Mouse (Mus musculus): ENCODE data around the gene Sptssa. TPM values are rescaled to one million over a fixed set of nuclear protein-coding genes. Genes with fewer than 3 reads are reported as not detected.

Gene Sptssa
- polyA plus RNA-seq (2014; fragmentation: Illumina TruSeq; extraction: RNeasy Lipid Tissue Mini Kit (QIAGEN cat#74804)): 474 TPM

DNA sequence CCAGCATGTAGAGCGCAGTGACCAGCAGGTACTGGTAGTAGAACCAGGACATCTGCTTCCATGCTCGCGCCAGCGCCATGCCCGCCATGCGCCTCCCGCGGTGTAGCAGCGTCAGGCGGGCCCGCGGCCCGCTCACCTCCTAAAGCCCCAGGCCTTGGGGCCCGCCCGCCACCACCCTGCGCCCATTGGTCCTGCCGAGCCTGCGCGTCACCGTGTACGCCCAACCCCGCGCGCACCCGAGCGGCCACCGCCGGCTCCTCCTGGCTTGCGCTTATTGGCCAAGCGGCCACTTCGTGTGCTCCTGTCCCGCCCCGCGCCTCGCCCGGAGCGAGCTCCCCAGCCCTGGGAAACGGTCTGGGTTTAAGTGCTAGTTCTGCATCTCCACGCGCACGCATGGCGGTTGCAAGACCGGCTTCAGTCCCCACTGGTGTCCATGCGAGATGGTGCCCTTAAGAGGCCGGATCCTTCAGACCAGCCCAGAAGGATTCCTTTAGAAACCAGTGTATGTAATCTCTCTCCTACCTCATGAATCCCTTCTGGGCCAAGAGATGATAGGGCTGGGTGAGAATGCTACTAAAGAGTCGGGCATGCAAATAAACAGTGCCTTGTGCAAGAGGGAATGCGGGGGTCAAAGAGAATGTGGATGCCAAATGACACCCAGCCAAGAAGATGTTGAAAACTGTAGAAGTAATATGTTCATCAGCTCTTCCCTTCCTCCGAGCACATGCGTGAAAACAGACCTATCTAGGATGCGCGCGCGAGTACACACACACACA lies at the start of gene Sptssa:
Sptssa (minus strand) TSS at position 178 of the 776 bp plus-strand sequence.

DNA sequence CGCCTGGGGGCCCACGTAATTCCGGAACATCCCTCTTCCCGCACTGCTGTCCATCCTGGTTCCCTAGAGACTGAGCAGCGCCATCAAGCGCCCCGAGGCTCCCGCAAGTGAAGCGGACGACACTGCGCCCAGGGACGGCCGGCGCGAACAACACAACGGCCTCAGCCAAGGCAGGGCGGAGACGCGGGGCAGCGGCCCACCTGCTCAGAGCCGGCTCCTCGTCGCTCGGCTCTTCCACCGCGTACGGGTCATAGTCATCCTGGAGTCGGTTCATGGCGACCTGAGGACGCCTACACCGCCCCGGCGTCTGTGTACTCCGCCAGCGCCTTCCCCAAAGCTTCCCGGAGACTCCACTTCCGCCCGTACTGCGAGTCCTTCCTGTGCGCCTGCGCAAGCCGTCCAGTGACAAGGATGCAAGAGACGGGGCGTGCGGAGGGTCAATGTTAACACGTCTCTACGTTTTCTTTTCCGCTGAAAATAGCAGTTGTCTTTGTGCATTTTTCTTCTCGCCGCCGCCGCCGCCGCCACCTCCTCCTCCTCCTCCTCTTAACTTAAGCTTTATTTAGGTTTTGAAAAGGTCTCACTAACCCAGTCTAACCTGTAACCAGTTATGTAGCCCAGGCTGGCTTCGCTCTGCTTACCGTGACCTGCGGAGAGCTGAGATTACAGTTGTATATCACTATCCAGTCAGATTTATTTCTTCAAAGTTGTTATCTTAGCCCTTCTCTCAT lies 39.3 kb upstream of the Sptssa start, which contains the start of gene Eapp:
Eapp (minus strand) TSS at position 387 of the 731 bp plus-strand sequence.

Other genes with a start within 250 kb of the Sptssa start
- 111 TPM for gene Eapp, start 39.3 kb upstream of the Sptssa start, polyA plus RNA-seq (2014; fragmentation: Illumina TruSeq; extraction: RNeasy Lipid Tissue Mini Kit (QIAGEN cat#74804))
- gene Snx6, start 139.1 kb upstream of the Sptssa start, polyA plus RNA-seq (2014; fragmentation: Illumina TruSeq; extraction: RNeasy Lipid Tissue Mini Kit (QIAGEN cat#74804)): 220 TPM
- 667 TPM for gene Cfl2, start 206.3 kb upstream of the Sptssa start, polyA plus RNA-seq (2014; fragmentation: Illumina TruSeq; extraction: RNeasy Lipid Tissue Mini Kit (QIAGEN cat#74804))

Measured in ovary, adult 10 weeks (tissue).